Mouse (Mus musculus): ENCODE measurements at regions not wholly inside any gene's neighbourhood (a gene's known extent, or its start where the extent isn't known, plus 50 kb on each side); places are given as distances from the start of the nearest gene placed in this dataset.

DNA sequence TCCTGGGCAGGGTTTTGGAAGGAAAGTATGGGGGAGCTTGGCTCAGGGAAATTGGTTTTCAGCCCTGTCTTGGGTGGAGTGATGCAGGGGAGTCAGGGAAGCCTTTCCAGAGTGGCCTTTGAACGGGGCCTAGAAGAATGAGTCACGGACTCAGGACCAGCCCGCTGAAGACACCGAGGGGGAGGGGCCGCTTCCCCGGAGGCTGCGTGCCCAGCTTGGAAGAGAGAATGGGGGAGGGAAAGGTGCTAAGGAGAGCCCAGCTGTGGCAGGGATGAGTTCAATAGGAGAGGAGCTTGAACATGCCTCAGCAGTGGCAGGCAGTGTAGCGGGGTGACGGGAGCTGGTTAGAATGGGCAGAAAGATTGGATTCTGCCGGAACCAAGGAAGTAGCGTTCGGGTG lies 337.8 kb downstream of the Zfp706 start:
- DNase-seq (ENCODE audit: low read depth, low spot score): no peak

DNA sequence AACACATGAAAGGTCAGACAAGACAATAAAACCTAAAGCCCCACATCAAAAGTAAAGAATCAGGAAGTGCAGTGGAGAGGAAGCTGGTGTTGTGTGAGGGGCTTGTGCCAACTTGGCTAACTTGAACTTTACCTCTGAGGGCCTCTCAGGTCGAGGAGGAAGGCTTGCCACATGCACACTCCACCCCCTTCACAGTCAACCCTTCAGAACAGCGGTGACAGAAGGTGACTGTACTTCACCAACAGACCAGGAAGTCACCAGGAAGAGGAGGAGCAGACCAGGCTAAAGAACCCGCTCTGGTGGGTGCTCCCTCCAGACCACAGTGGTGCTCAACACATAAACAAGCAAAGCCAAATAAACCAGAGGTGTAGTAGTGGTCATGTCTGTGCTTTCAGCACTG lies 341.0 kb downstream of the Zfp706 start:
- DNase-seq (ENCODE audit: low read depth, low spot score): no peak

DNA sequence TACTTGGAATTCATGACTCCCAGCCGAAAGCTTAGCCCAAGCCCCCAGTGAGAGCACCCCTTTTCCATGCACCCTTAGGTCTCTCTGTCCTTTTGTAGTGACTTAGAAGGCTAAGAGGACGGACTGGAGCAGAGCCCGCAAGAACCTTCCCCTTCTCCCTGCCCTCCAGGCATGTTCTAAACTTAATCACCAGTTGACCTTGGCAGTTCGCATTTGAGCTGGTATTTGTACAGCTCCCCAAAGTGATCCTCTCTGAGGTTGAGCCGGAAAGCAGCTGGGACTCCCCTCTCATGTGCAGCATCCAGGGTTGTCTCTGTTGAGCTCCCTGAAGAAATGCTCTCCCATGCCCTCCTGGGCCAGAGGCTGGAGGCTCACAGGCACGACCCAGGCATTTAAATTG lies 343.2 kb downstream of the Zfp706 start:
- no peak for DNase-seq (ENCODE audit: low read depth, low spot score)

DNA sequence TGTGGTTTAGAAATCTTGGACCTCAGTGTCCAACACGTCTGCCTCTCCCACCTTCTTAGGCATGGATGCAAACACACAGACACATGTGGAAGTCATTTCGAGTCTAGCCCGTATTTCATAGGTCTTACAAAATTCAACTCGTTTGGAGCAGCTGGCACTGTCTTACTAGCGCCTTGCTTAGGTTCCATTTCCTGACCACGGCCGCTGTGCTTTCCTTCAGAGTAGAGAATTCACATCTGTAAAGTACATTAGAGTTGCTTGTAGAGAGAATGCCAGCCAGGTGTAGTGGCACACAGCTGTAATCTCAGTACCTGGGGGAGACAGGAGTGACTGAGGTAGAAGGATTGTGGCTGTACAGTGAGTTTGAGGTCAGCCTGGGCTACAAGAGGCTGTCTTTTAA lies 346.6 kb downstream of the Zfp706 start:
- no peak for DNase-seq (ENCODE audit: low read depth, low spot score)

Data from brain, embryonic 18.5 days (tissue).